9 mouse cellular contexts compared by ENCODE assay signal in genomic region chr1:162093806-162094522, GRCm38 (mm10).
DNase-seq lines count a peak whose midpoint lies in the region; ATAC-seq and TF ChIP-seq lines count a peak whose summit lies in the region.
"Had no signal": no experiment of that assay in that cellular context is flagged by ENCODE, and none has a peak within 500 bp of the region (broad histone marks: within the 10 kb centered on the region; RNA-seq: fewer than 3 reads in every experiment).

No protein-coding gene starts in this region.

- no peak overlapping the region for H3K27ac ChIP-seq in kidney, adult 2 months (ENCODE audit: insufficient read depth, low read depth, low read length)
- peak overlapping the region; percentile 65 for H3K27ac ChIP-seq in embryonic facial prominence, embryonic 14.5 days (replicated peaks; ENCODE audit: low read depth, low read length)
- no peak overlapping the region for H3K27ac ChIP-seq in forebrain, embryonic 14.5 days (ENCODE audit: low read depth, low read length)
- H3K27ac ChIP-seq: neural tube, embryonic 12.5 days had no signal

- H3K9me3 ChIP-seq in embryonic facial prominence, embryonic 14.5 days (ENCODE audit: control insufficient read depth, low read length), result no peaks in the 10 kb centered on the region
- H3K9me3 ChIP-seq in forebrain, embryonic 14.5 days (replicated peaks; ENCODE audit: control insufficient read depth, low read length), result no peaks in the 10 kb centered on the region
- H3K9me3 ChIP-seq: neural tube, embryonic 12.5 days had no signal

- no peak for TF ChIP-seq POLR2A in kidney, adult 2 months (IDR thresholded peaks at IDR 0.05; ENCODE audit: low read depth, low read length)

- H3K4me1 ChIP-seq in kidney, adult 2 months (ENCODE audit: control insufficient read depth, insufficient read depth, low read length), result no peaks in the 10 kb centered on the region
- peaks cover 9% of the 10 kb centered on the region for H3K4me1 ChIP-seq in embryonic facial prominence, embryonic 14.5 days (ENCODE audit: control insufficient read depth, insufficient read depth, low read length)
- no peaks in the 10 kb centered on the region for H3K4me1 ChIP-seq in forebrain, embryonic 14.5 days (ENCODE audit: control insufficient read depth, insufficient read depth, low read length)
- H3K4me1 ChIP-seq: neural tube, embryonic 12.5 days had no signal

- 33% methylated on average over 9 of the region's 9 CpGs for WGBS in kidney, adult 2 months
- 43% methylated on average over 9 of the region's 9 CpGs for WGBS in embryonic facial prominence, embryonic 14.5 days
- WGBS in forebrain, embryonic 14.5 days, result 84% methylated on average over 9 of the region's 9 CpGs

- TF ChIP-seq CTCF in kidney, adult 2 months (conservative IDR thresholded peaks at IDR 0.05; ENCODE audit: insufficient read depth, insufficient read length, low read depth, low read length), result no peak

- no peaks in the 10 kb centered on the region for H3K27me3 ChIP-seq in kidney, adult 2 months (replicated peaks; ENCODE audit: control insufficient read depth, insufficient read depth, low read length)
- no peaks in the 10 kb centered on the region for H3K27me3 ChIP-seq in embryonic facial prominence, embryonic 14.5 days (replicated peaks; ENCODE audit: control insufficient read depth, insufficient read depth, low read length)
- H3K27me3 ChIP-seq in forebrain, embryonic 14.5 days (replicated peaks; ENCODE audit: control insufficient read depth, insufficient read depth, low read length), result no peaks in the 10 kb centered on the region
- H3K27me3 ChIP-seq: neural tube, embryonic 12.5 days had no signal

- 0 out of 2 replicates have a peak overlapping the region, but pooled peaks have one; percentile 14 for H3K9ac ChIP-seq in embryonic facial prominence, embryonic 14.5 days (ENCODE audit: low read depth, low read length)
- no peak overlapping the region for H3K9ac ChIP-seq in forebrain, embryonic 14.5 days (ENCODE audit: low read length)
- H3K9ac ChIP-seq: neural tube, embryonic 12.5 days had no signal

- H3K36me3 ChIP-seq in kidney, adult 2 months (ENCODE audit: control insufficient read depth, insufficient read depth, low read length), result no peaks in the 10 kb centered on the region; the same call in 1 of the 2 replicates
- no peaks in the 10 kb centered on the region for H3K36me3 ChIP-seq in embryonic facial prominence, embryonic 14.5 days (ENCODE audit: control insufficient read depth, insufficient read depth, low read length)
- no peaks in the 10 kb centered on the region for H3K36me3 ChIP-seq in forebrain, embryonic 14.5 days (ENCODE audit: control insufficient read depth, insufficient read depth, low read length)
- H3K36me3 ChIP-seq: neural tube, embryonic 12.5 days had no signal

- peak; percentile 60 for DNase-seq in kidney, adult 2 months
- no peak for DNase-seq in kidney, adult 11 months
- peak; percentile 74 for DNase-seq in embryonic facial prominence, embryonic 14.5 days (ENCODE audit: low spot score)
- peak; percentile 26 for DNase-seq in heart, postnatal 4 days
- DNase-seq in adrenal gland, adult 8-10 months, result no peak
- DNase-seq in forebrain, embryonic 14.5 days (ENCODE audit: low spot score), result no peak
- DNase-seq in cerebellum, postnatal 36 days, result no peak

- 0 out of 2 replicates have a peak, but pooled peaks have one; percentile 50 for ATAC-seq in embryonic facial prominence, embryonic 14.5 days (ENCODE audit: low read depth)
- peak; percentile 30; the same call in 1 of the 2 replicates for ATAC-seq in megakaryocyte-erythroid progenitor cell, adult 5-6 weeks (replicated peaks; ENCODE audit: low FRiP score, low TSS enrichment, poor library complexity, severe bottlenecking)
- ATAC-seq in forebrain, embryonic 14.5 days, result no peak

- H3K4me3 ChIP-seq in kidney, adult 2 months (ENCODE audit: insufficient read depth, low read depth, low read length), result no peak overlapping the region
- no peak overlapping the region for H3K4me3 ChIP-seq in embryonic facial prominence, embryonic 14.5 days (ENCODE audit: low read depth, low read length)
- no peak overlapping the region for H3K4me3 ChIP-seq in forebrain, embryonic 14.5 days (ENCODE audit: low read depth, low read length)
- H3K4me3 ChIP-seq: neural tube, embryonic 12.5 days had no signal

- no peak overlapping the region for H3K4me2 ChIP-seq in embryonic facial prominence, embryonic 14.5 days (ENCODE audit: low read depth, low read length)
- no peak overlapping the region for H3K4me2 ChIP-seq in forebrain, embryonic 14.5 days (ENCODE audit: low read length)
- H3K4me2 ChIP-seq: neural tube, embryonic 12.5 days had no signal

Comparison
In these comparisons a context has a peak if more than half of its experiments do, and no peak if none do; other contexts are left out.
1. DNase-seq: peak in kidney, adult 2 months (single experiment), embryonic facial prominence, embryonic 14.5 days (single experiment) and heart, postnatal 4 days (single experiment); none in kidney, adult 11 months (single experiment), adrenal gland, adult 8-10 months (single experiment), forebrain, embryonic 14.5 days (single experiment) and cerebellum, postnatal 36 days (0 of 2).